Mouse (Mus musculus) midbrain, embryonic 13.5 days (tissue): ENCODE measurements around the gene Inf2. TPM values are rescaled to one million over a fixed set of nuclear protein-coding genes. Genes with fewer than 3 reads are reported as not detected.
A peak's percentile ranks its signal among the peaks of the same experiment; 100 is the strongest.

Experiments
- ATAC-seq: fragments of 200-750 bp; cut with Nextera tagmentation; 2 replicates; pipeline ENCODE4 v1.8.0; 2017; ENCODE audit warnings: mild to moderate bottlenecking, moderate TSS enrichment, moderate library complexity
- H3K27ac ChIP-seq: fragments of 300-500 bp; sonication (generic); 2 replicates; pipeline ENCODE4 v1.5.1; 2015; ENCODE audit warnings: inconsistent platforms, mild to moderate bottlenecking, moderate library complexity
- H3K27me3 ChIP-seq: fragments of 300-500 bp; sonication (generic); 2 replicates; pipeline ENCODE4 v1.6.1; 2015; ENCODE audit warnings: mild to moderate bottlenecking, inconsistent platforms
- H3K36me3 ChIP-seq: fragments of 300-500 bp; sonication (generic); 2 replicates; pipeline ENCODE4 v1.6.1; 2015; ENCODE audit warnings: mild to moderate bottlenecking, inconsistent platforms
- H3K4me1 ChIP-seq: fragments of 300-500 bp; sonication (generic); replicated peaks from 2 replicates; pipeline ENCODE4 v1.6.1; 2015; ENCODE audit warnings: inconsistent platforms
- H3K4me2 ChIP-seq: fragments of 300-500 bp; sonication (generic); replicated peaks from 2 replicates; pipeline ENCODE4 v1.6.1; 2015; ENCODE audit warnings: moderate library complexity, mild to moderate bottlenecking, inconsistent platforms
- H3K4me3 ChIP-seq: fragments of 300-500 bp; sonication (generic); replicated peaks from 2 replicates; pipeline ENCODE4 v1.5.1; 2015; ENCODE audit warnings: mild to moderate bottlenecking, inconsistent platforms
- H3K9ac ChIP-seq: fragments of 300-500 bp; sonication (generic); replicated peaks from 2 replicates; pipeline ENCODE4 v1.6.1; 2015; ENCODE audit warnings: mild to moderate bottlenecking, inconsistent platforms
- H3K9me3 ChIP-seq: fragments of 300-500 bp; sonication (generic); 2 replicates; pipeline ENCODE4 v1.6.1; 2016; ENCODE audit warnings: mild to moderate bottlenecking, inconsistent platforms
- WGBS: fragments of 180-500 bp; shearing (Covaris S2); methylation state at CpG from one replicate; pipeline ENCODE4 v1.1.7; 2015; 5-methylcytosine and 5-hydroxymethylcytosine counted together
- polyA plus RNA-seq: library from polyadenylated mRNA; unstranded; fragments of >200 nt; fragmentation: Nextera tagmentation; extraction: Ambion mirVana; gene quantifications from 2 replicates; pipeline ENCODE4 v1.2.1, GENCODE M21; 2015

Inf2 gene
- polyA plus RNA-seq, 1 experiment from 2014 or later = 1.8 TPM

GRCm38 (mm10) chr12:112575274-112575986 lies 13.2 kb upstream of the Inf2 start:
- 86% methylated on average over 8 of the region's 8 CpGs for WGBS
- H3K9me3 ChIP-seq = no peaks in the 10 kb centered on the region

GRCm38 (mm10) chr12:112576341-112576740 lies 12.2 kb upstream of the Inf2 start:
- Histone ChIP-seq H3K4me3 (no peak overlapping the region), H3K4me2 (no peak overlapping the region), H3K36me3 (no peaks in the 10 kb centered on the region), H3K9me3 (no peaks in the 10 kb centered on the region), H3K27me3 (no peaks in the 10 kb centered on the region), H3K9ac (no peak overlapping the region; the same call in 1 of the 2 replicates), H3K4me1 (peaks cover 7% of the 10 kb centered on the region), H3K27ac (no peak overlapping the region; the same call in 1 of the 2 replicates)
- 21% methylated on average over 6 of the region's 6 CpGs for WGBS
- ATAC-seq = no peak

More at GRCm38 (mm10) chr12:112575274-112575986, 13.2 kb upstream of the Inf2 start:
- no peak overlapping the region for H3K27ac ChIP-seq
- H3K27me3 ChIP-seq = no peaks in the 10 kb centered on the region
- no peak overlapping the region for H3K4me3 ChIP-seq
- H3K4me2 ChIP-seq = no peak overlapping the region
- H3K36me3 ChIP-seq = no peaks in the 10 kb centered on the region
- ATAC-seq = no peak
- H3K4me1 ChIP-seq = peaks cover 7% of the 10 kb centered on the region
- no peak overlapping the region for H3K9ac ChIP-seq

- no peak overlapping the region; the same call in 1 of the 2 replicates for H3K9ac ChIP-seq
- no peak overlapping the region for H3K4me2 ChIP-seq
- H3K27ac ChIP-seq = no peak overlapping the region; the same call in 1 of the 2 replicates
- H3K27me3 ChIP-seq = no peaks in the 10 kb centered on the region
- no peaks in the 10 kb centered on the region for H3K9me3 ChIP-seq
- no peaks in the 10 kb centered on the region for H3K36me3 ChIP-seq
- ATAC-seq = no peak
- no peak overlapping the region for H3K4me3 ChIP-seq
- peaks cover 7% of the 10 kb centered on the region for H3K4me1 ChIP-seq
- WGBS = 8% methylated on average over 3 of the region's 3 CpGs
Observed at GRCm38 (mm10) chr12:112576749-112577148, 11.8 kb upstream of the Inf2 start.

GRCm38 (mm10) chr12:112578296-112579090 lies 10.1 kb upstream of the Inf2 start:
- H3K36me3 ChIP-seq = no peaks in the 10 kb centered on the region
- no peaks in the 10 kb centered on the region for H3K27me3 ChIP-seq
- no peak overlapping the region for H3K4me2 ChIP-seq
- H3K4me3 ChIP-seq = no peak overlapping the region
- ATAC-seq = no peak
- H3K4me1 ChIP-seq = peaks cover 7% of the 10 kb centered on the region
- H3K9ac ChIP-seq = no peak overlapping the region
- no peak overlapping the region for H3K27ac ChIP-seq
- H3K9me3 ChIP-seq = no peaks in the 10 kb centered on the region
- 70% methylated on average over 6 of the region's 6 CpGs for WGBS

GRCm38 (mm10) chr12:112579430-112579829 lies 9.2 kb upstream of the Inf2 start:
- no peaks in the 10 kb centered on the region for H3K9me3 ChIP-seq
- no peak overlapping the region for H3K27ac ChIP-seq
- 46% methylated on average over 5 of the region's 5 CpGs for WGBS
- H3K4me3 ChIP-seq = no peak overlapping the region
- peaks cover 7% of the 10 kb centered on the region for H3K4me1 ChIP-seq
- H3K27me3 ChIP-seq = no peaks in the 10 kb centered on the region
- no peak overlapping the region for H3K4me2 ChIP-seq
- no peak for ATAC-seq
- H3K36me3 ChIP-seq = no peaks in the 10 kb centered on the region
- no peak overlapping the region for H3K9ac ChIP-seq

GRCm38 (mm10) chr12:112579926-112580325 lies 8.7 kb upstream of the Inf2 start:
- Histone ChIP-seq H3K36me3 (no peaks in the 10 kb centered on the region), H3K4me2 (no peak overlapping the region), H3K4me1 (peaks cover 7% of the 10 kb centered on the region), H3K4me3 (no peak overlapping the region), H3K9me3 (no peaks in the 10 kb centered on the region), H3K27ac (no peak overlapping the region), H3K27me3 (no peaks in the 10 kb centered on the region), H3K9ac (no peak overlapping the region)
- 87% methylated on average over 8 of the region's 8 CpGs for WGBS
- no peak for ATAC-seq

GRCm38 (mm10) chr12:112581113-112581512 lies 7.5 kb upstream of the Inf2 start:
- WGBS = 88% methylated on average over 3 of the region's 3 CpGs
- H3K9me3 ChIP-seq = no peaks in the 10 kb centered on the region
- H3K4me2 ChIP-seq = no peak overlapping the region
- H3K9ac ChIP-seq = no peak overlapping the region
- peaks cover 2% of the 10 kb centered on the region; the same call in 1 of the 2 replicates for H3K27me3 ChIP-seq
- no peak overlapping the region for H3K4me3 ChIP-seq
- H3K27ac ChIP-seq = no peak overlapping the region
- H3K4me1 ChIP-seq = peaks cover 6% of the 10 kb centered on the region
- H3K36me3 ChIP-seq = no peaks in the 10 kb centered on the region
- ATAC-seq = no peak

GRCm38 (mm10) chr12:112584954-112585353 lies 3.6 kb upstream of the Inf2 start:
- Histone ChIP-seq H3K27ac (no peak overlapping the region), H3K36me3 (no peaks in the 10 kb centered on the region), H3K4me1 (peaks cover 16% of the 10 kb centered on the region), H3K4me3 (no peak overlapping the region), H3K9me3 (no peaks in the 10 kb centered on the region), H3K9ac (no peak overlapping the region), H3K27me3 (peaks cover 40% of the 10 kb centered on the region), H3K4me2 (no peak overlapping the region)
- no peak for ATAC-seq
- WGBS = 81% methylated on average over 7 of the region's 7 CpGs

GRCm38 (mm10) chr12:112585924-112586538 lies 2.6 kb upstream of the Inf2 start:
- 70% methylated on average over 7 of the region's 7 CpGs for WGBS
- H3K4me3 ChIP-seq = no peak overlapping the region
- no peaks in the 10 kb centered on the region for H3K9me3 ChIP-seq
- H3K36me3 ChIP-seq = no peaks in the 10 kb centered on the region
- no peak overlapping the region for H3K27ac ChIP-seq
- ATAC-seq = no peak
- peaks cover 51% of the 10 kb centered on the region for H3K27me3 ChIP-seq
- no peak overlapping the region for H3K4me2 ChIP-seq
- H3K4me1 ChIP-seq = peaks cover 16% of the 10 kb centered on the region
- H3K9ac ChIP-seq = no peak overlapping the region

- WGBS = 86% methylated on average over 14 of the region's 14 CpGs
- no peak overlapping the region for H3K4me2 ChIP-seq
- H3K4me3 ChIP-seq = no peak overlapping the region
- no peaks in the 10 kb centered on the region for H3K9me3 ChIP-seq
- H3K27ac ChIP-seq = no peak overlapping the region
- peaks cover 52% of the 10 kb centered on the region for H3K27me3 ChIP-seq
- no peaks in the 10 kb centered on the region for H3K36me3 ChIP-seq
- H3K4me1 ChIP-seq = peaks cover 16% of the 10 kb centered on the region
- ATAC-seq = no peak
- H3K9ac ChIP-seq = no peak overlapping the region
Observed at GRCm38 (mm10) chr12:112587125-112588124, 1.2 kb upstream of the Inf2 start.

GRCm38 (mm10) chr12:112589491-112590191 lies 1.1 kb downstream of the Inf2 start:
- 71% methylated on average over 8 of the region's 8 CpGs for WGBS
- Histone ChIP-seq H3K27me3 (peaks cover 52% of the 10 kb centered on the region), H3K9ac (no peak overlapping the region), H3K27ac (no peak overlapping the region), H3K4me3 (no peak overlapping the region), H3K4me2 (peak overlapping the region; percentile 83), H3K36me3 (no peaks in the 10 kb centered on the region), H3K9me3 (no peaks in the 10 kb centered on the region), H3K4me1 (peaks cover 31% of the 10 kb centered on the region)
- ATAC-seq = no peak
